Mouse (Mus musculus): Measurements from ENCODE around the gene B430218F22Rik.
"Not testable (repeated sequence)": the region's sequence is repeated elsewhere in the genome, so short reads cannot be mapped to it uniquely, and the experiment has no call there.

The B430218F22Rik gene

DNA sequence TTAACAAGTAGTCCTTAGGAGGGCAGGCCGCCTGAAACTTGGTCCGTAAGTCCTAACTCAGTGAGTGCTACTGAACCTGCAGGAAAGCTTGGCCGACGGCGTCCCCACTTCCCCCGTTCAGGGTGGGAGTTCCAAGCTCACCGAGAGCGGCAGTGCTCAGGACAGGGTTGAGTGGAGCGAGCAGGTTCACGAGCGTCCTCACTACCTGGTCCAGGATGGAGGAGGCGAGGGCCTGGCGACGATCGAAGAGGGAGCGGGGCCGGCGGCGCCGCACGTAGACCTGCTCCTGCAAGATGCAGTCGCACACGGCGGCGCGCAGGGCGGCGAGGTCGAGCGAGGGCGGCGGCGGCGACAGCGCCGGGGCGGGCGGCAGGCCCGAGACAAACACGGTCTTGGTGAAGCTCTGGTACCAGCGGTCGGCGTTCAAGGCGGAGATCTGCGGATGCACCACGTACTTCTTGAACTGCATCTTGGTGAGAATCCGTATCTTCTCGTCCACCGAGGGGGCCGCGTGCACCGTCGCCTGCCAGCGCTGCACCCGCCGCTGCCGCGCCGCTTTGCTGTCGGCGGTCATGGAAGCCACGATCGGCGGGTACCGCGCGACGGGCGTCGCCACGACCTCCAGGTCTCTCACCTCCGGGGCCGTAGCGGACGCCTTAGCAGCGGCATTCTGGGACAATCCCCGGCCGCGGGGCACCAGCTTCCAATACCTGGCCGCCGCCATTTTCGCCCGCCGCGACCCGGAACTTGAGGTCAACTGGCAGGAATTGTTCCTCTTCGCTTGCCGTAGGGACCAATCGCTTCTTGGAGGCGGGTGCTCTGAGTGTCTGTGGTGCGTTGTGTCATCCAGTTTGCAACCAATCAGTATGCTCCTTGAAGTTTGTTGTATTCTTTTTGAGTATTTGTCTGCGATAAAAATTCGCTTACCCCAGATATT is at the start of gene B430218F22Rik, which contains the start of gene Mrps30:
Gene B430218F22Rik (plus strand): TSS at position 120 of the 937 bp plus-strand sequence.
Gene Mrps30 (minus strand): TSS at position 742 of the 937 bp plus-strand sequence.
- peak; percentile 92 for DNase-seq (ENCODE audit: low read depth)

DNA sequence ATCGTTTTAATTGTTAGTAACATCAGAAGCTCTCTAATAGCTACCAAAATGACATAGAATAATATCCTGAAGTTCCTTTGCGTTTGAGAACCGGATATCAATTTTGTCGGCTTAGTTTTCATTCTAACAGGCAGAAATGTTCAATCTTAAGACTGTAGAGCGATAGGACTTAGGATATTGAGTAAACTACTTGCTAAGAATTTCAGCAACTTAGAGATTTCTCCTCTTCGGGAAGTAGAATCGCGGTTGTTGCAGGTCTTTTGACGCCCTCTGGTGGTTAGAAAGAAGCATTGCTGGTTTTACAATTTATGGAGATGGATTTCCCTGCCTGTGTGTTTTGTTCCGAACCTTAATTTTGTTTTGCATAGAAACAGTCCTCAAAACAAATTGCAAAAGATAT is 36.2 kb upstream of the B430218F22Rik start:
- peak; percentile 8 for DNase-seq (ENCODE audit: low read depth)

DNA sequence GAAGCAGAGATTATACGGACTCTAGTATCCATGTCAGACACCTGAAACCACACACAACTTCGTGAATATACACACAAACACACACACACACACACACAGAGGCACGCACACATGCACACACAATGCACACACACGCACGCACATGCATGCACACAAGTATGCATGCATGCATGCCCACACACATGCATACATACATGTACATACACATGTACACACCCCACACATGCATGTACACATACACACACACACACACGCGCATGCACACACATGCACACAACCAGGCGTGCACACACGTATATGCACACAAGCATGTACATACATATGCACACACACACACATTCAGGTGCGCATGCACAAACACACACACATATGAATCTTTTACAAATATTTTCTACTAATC is 35.6 kb upstream of the B430218F22Rik start:
- DNase-seq (ENCODE audit: low read depth): no peak

DNA sequence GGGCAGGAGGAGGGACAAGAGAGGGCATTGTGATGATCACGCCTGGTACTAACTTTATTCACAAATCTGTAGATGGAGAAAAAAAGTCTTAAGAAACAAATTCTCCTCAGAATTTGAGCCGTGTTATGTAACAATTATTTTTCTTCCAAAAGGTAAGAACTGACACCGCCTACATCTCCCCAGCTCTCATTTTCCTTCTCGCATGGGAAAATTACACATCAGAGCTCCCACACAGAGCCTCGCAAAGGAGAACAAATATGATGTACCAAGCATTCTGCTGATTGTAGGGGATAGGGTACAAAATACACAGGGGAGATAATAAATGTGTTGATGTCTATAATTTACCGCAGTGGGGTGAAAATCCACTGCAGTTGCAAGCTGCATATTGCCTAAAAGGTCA is 23.1 kb upstream of the B430218F22Rik start:
- no peak for DNase-seq (ENCODE audit: low read depth)

DNA sequence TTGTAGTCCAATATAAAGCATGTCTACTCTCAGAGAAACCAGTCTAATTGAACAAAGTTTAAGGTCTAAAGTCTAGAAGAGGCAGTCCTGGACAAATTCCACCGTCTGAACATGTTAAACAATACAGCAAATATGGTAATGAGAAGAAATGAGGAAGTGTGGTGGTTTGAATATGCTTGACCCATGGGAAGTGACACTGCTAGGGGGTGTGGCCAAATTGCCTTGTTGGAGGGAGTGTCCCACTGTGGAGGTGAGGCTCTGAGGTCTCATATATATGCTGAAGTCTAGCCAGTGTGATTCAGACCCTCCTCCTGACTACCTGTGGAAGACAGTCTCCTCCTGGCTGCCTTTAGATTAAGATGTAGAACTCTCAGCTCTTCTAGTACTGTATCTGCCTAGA is 20.7 kb upstream of the B430218F22Rik start:
- no peak for DNase-seq (ENCODE audit: low read depth)

DNA sequence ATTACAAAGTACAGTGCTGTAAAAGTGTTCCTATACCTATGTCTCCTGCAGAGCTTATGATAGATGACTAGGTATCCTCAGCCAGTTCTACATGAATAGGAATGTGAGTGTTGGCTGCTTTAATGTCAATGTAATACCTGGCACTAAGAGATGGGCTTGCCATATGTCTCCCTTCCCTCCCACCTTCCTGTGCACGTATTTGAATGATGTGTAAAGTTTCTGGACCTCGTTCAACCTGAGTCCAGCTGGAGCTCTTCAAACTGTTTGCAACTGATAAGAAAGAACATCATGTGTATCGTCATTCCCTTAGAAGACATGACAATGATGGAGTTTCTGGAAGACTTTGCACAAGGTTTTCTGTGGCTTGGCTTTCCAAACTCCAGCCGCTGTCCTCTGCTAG is 13.6 kb upstream of the B430218F22Rik start:
- no peak for DNase-seq (ENCODE audit: low read depth)

DNA sequence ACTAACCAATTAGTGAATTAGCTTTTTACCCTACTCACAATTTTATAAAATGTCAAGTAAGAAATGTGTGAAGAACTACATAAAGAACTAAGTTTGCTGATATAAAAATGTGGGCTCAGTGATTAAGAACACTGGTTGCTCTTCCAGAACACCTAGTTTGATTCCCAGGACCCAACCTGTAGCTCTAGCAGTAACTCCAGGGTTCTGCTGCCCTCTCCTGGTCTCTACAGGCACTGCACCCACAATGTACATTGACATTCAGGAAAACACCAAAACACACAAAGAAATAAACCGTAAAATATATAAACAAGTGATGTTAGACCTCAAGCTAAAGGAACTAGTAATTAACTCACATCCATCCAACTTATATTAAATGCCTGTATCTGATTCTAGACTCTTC is 7.3 kb upstream of the B430218F22Rik start:
- DNase-seq (ENCODE audit: low read depth): peak; percentile 38

DNA sequence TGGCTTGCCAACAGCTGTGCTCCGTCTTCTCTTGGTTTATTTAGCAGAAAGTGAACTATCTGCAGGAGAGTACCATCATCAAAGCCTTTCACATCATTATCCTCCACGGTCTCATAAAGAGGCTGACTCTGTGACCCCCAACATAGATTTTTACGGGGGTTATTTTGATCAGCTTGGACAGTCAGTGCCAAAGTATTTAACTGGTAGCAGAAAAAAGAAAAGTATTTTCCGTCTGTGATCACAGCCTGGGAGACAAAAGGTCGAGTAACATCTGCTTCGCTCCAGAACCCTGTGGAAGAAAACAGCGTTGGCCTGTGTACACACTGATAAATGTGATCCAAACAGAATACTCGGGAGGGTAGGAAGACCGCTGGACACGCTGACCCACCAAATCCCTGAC is 6.0 kb upstream of the B430218F22Rik start:
- no peak for DNase-seq (ENCODE audit: low read depth)

DNA sequence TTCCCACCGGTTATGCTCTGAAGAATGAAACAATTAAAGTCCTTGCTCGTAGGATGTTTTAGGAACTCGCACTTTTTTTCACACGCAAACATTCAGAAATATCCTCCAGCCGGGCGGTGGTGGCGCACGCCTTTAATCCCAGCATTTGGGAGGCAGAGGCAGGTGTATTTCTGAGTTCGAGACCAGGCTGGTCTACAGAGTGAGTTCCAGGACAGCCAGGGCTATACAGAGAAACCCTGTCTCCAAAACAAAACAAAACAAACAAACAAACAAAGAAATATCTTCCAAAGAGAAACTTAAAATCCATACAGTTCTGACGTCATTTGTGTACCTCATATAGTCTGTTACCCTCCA is 995 bp downstream of the B430218F22Rik start:
- not testable (repeated sequence) for DNase-seq (ENCODE audit: low read depth)

DNA sequence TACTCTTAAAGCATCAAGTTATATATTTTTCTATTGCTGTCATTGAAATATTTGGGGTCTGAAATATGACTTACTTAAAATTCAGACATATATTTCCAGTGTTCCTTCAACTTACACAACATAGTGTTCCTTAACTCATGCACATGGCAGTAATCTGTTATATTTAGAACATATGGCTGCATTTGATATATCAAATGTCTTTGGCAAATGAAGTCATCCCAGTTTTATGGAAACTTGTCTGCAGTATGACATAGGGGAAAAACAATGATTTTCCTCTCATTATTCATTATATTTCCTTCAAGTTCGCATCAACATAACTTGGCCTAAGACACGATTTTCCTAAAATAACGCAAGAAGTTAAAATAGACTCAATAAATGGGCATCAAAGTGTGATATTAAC is 9.4 kb downstream of the B430218F22Rik start:
- no peak for DNase-seq (ENCODE audit: low read depth)

DNA sequence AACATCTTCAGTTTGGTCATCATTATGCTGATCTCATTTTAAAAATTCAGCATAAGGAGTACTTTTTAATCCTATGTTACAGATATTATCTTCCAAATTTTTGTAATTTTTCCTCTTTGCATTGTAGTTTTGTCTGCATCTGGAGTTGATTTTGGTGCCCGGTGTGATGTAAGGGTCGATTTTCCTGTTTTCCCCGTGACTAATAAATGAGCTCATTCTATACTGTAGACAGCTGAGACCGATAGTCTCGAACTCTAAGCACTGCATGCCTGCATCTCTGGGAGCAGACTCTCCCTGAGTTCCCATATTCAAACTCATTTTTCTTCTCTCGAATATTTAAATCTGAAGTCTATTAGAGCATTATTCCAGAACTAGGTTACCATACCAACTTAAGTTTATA is 13.9 kb downstream of the B430218F22Rik start:
- DNase-seq (ENCODE audit: low read depth): no peak

DNA sequence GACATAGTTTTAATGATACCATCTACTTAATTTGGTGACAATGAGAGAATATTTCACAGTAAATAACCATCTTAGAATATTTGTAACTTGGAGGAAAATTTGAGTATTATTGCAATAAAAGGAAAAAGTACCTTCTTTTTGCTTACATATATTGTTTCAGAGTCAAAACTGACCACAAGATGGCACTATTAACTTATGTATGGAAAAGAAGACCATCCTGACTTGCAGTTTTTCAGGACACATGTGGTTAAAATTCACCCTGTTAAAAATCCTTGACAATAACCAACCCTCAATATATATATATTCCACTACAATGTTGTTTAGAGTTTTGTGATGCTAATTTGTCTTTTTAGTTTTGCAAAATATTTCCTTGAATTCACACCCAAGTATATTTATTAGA is 17.1 kb downstream of the B430218F22Rik start:
- DNase-seq (ENCODE audit: low read depth): peak; percentile 34

DNA sequence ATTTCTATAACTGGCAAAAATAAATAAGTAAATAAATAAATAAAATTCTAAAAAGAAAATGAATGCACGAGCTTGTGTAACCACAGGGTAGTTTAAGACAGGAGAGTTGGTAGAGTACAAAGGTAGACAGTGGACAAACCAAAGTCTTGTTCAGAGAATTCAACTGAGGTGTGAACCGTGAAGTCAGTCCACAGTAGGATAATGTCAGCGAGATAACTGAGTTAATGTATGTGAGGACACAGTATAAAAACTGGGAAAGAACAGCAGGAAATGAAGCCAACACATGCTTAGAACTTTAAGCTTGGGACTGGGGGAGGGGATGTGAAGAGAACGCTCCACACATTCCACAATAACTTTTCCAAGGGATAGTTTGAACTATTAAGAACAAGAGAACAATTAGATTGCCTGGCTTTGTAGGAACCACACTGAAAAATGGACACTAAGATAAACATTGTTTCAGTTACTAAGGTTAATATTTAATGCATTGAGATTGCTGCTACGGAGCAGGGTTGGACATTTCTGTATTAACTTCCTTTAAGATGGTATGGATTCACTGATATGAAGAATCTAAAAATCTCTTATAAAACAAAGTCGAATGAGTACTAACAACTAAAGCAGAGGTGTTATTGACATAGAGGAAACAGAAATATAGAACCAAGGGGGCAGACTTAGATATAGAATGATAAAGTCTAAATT is 25.0 kb downstream of the B430218F22Rik start:
- no peak for DNase-seq (ENCODE audit: low read depth)

DNA sequence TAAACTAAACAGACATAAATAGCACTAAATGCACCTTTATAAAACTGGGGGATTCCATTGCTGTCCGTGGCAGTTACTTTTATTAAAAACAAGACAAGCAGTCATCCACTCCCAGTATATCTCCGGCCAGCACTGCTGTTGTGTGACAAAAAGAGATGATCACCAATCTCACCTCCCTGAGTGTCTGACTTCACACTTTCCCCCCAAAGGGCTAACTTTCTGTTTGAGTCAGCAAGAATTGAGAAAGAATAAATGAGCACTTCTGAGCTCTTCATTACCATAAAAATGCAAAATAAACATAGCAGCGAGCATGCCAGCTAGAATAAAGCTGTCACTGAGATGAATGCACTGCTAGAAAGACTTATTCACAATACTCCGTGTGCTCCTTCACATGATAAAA is 31.7 kb downstream of the B430218F22Rik start:
- no peak for DNase-seq (ENCODE audit: low read depth)

DNA sequence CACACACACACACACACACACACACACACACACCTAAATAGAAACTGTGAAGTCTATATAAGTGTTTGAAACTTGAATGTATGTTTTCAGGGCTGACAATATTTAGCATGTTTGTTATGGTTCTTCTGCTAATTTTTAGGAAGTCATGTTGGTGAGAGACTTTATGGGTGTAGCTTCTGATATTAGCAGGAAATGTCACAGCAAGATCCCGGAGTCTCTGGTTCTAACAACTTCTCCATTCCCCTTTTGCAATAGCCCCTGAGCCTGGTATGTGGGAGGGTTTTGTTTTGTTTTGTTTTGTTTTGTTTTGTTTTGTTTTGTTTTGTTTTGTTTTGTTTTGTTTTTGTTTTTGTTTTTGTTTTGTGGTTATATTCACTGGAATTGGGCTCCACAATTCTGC is 34.0 kb downstream of the B430218F22Rik start:
- DNase-seq (ENCODE audit: low read depth): no peak

DNA sequence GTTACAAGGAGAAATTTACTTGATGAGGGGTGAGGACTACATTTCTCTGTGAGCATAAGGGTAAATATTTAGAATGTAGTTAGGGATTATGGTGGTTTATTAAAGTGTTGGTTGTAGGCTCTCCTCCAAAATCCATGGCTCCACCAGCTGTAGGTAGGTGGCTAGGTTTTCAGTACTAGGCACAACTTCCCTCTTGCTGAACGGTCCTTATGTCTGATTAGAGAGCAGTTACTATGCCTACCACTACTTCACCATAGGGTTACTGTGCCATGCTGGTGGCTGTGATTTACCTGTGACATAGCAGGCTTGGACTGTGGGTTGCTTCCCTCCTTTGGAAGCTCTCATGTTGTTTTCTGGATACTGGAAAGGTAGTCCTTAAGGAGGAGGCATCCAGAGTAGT is 34.4 kb downstream of the B430218F22Rik start:
- no peak for DNase-seq (ENCODE audit: low read depth)
